Mouse (Mus musculus): Measurements from ENCODE around the gene Ptprs.

Gene Ptprs

DNA sequence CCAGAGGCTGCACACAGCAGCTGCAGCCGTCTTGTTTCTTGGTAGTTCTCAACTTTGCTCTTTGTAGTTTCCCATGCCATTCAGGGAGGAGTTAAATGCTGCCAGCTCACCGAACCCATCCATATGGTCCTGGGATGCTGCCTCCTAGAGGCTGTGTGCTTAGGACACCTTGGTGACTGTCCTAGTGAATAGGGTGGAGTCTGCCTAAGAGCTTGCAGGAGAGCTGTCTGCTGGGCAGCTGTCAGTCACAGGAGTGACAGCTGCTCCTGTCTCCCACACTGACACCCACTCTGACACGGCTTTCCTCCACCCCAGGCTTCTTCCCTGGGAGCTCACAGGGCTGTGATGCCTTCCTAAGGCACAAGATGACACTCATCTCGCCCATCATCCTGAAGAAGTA, 104.2 kb downstream of the Ptprs start:
- no peak for DNase-seq

DNA sequence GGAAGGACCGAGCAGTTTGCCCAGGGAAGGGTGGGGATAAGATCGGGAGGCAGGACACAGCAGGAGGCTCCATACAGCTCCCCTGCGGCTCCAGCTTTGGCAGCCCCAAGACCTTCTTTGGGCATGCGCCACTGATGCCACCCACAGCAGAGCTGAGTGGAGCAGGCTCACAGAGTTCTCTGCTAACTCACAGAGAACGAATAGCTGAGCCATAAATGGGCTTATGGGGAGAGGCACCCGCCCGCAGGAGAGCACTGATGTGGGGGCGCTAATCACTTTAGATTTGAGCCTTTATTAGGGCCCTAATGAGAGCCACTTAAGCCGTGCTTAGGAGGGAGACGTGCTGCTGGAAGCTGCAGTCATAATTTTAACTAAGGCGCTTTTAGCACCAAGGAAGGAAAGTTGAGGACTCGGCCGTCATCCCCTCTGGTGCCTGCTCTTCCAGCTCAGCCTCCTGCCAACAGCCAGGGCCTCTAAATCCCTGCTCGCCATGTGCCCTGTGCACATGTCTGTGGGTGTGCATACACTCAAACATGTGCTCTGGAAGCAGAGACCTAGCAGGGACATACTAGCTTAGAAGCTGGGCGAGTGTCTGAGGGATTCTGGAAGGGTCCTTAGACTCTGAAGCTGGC, 105.1 kb downstream of the Ptprs start:
- peak; percentile 59 for DNase-seq

DNA sequence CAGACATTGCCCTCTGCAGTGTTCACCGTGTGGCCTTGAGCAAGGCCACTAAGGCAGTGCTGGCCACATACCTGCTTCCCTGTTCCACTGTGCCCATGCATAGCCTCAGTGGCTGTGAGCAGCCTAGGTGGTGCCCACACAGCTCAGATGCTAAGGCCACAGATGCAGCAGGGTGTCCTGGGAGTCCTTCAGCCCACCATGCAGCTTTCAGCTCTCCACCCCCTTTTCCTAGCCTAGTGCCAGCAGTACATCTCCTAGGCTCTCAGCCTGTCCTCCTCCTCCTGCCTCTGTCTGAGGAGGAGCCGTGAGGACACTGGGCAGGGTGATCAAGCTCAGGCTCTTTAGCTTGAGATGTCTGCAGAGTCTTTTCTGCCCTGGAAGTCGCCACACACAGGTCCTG, 106.2 kb downstream of the Ptprs start:
- no peak for DNase-seq

DNA sequence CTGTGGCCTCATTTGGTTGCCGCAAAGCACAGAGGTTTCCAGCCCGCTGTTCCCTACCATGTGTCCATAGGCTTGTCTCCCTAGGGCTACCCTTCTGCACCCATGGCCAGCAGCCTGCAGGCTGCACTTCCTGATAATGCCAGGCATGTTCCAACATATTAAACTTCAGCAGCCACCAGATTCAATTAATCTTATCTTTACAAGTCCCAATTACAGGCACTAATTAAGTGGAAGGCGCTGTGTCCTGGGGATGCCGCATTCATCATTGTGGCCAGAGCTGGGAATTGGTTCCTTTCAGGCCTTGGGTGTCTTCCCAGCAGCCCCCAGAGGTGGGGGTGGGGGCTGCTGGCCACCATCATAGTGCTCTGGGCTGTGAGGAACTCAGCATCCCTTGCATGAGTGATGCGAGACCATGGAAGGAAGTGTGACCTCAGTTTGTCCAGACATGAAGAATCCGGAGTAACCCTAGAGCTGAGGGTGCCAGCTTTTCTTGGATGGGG, 107.9 kb downstream of the Ptprs start:
- DNase-seq = no peak

DNA sequence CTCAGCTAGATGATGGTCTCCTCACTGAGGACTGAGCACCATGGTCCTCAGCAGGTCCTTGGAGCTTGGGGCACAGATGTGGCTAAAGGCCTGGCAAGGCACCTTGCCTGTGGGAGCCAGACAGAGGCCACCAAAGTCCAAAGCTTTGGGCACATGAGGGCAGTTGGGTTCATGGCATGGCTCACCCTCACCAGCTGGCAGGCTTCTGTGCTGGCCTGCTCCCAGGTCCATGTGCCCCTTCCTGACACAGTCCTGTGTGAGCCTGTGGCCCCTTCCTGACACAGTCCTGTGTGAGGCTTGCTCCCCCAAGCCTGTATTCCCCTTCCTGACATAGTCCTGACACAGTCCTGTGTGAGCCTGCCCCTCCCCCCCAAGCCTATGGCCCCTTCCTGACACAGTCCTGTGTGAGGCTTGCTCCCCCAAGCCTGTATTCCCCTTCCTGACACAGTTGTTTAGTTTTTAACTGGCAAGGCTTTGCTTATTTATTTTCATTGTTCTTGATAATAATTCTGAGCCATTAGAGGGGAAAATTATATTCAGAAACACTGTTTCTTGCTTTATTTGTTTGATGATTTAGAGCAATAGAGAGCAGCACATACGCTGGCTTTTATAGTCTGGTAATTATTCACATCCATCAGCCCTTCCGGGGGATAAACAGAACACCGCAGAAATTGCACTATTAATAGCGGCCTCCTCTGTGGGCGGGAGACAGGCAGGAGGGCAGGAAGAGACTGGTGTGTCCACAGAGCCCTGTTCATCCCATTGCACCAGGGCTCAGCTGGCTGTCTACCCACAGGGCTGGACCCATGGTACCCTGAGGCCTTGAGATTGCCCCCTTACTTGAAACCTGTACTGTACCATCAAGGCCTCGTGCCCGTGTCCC, 110.3 kb downstream of the Ptprs start:
- no peak for DNase-seq
